Mouse (Mus musculus): Measurements from ENCODE around the gene Serhl. TPM values are rescaled to one million over a fixed set of nuclear protein-coding genes. Genes with fewer than 3 reads are reported as not detected.

The Serhl gene
- polyA plus RNA-seq, 1 experiment from 2014 or later: 68.1 TPM

DNA sequence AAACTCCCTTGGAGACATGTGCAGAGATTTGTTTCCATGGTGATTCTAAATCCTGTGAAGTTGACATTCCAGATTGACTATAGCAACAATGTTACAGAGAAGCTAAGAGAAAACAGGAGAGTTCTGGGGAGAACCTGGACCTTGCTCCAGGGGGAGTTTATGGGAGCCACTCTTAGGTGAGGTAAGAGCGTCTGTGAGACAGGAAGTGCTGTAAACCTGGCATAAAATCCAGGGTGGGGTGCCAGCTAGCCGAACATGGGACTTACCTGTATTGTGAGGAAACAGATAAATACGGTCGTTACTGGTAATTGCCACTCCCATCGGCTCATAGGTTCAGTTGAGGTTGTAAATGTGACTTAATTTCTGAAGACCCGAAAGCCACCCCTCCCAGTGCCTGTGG lies 17.1 kb downstream of the Serhl start:
- Histone ChIP-seq H3K27ac (replicated peaks) (no peak overlapping the region), H3K4me1 (no peaks in the 10 kb centered on the region), H3K4me2 (replicated peaks) (no peak overlapping the region), H3K9me3 (replicated peaks) (no peaks in the 10 kb centered on the region), H3K9ac (no peak overlapping the region), H3K27me3 (no peaks in the 10 kb centered on the region), H3K36me3 (peaks cover 11% of the 10 kb centered on the region; the same call in 1 of the 2 replicates), H3K4me3 (replicated peaks) (no peak overlapping the region)
- no peak for ATAC-seq (ENCODE audit: insufficient number of reproducible peaks, low FRiP score, low TSS enrichment, low read depth)
- WGBS: 69% methylated on average over 6 of the region's 6 CpGs

DNA sequence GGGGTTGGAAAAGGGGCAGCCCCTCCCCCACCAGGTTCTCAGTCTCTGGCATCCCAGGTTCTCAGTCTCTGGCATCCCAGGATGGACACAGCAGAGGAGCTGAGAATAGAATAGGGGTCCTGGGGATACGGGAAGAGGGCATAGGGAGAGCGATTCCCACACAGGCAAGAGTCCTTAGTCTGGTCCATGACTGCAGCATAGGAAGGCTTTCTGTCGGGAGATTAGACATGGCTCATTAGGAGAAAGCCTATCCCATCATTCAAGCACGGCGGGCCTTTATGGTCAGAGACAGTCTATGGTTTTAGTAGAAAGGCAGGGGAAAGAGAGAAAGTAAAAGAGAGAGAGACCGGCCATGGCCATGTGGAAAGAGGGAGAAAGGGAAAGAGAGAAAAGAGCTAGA lies 18.5 kb downstream of the Serhl start:
- H3K9ac ChIP-seq: no peak overlapping the region
- no peak overlapping the region for H3K4me2 ChIP-seq (replicated peaks)
- peaks cover 11% of the 10 kb centered on the region; the same call in 1 of the 2 replicates for H3K36me3 ChIP-seq
- no peaks in the 10 kb centered on the region for H3K27me3 ChIP-seq
- no peak overlapping the region for H3K27ac ChIP-seq (replicated peaks)
- no peak for ATAC-seq (ENCODE audit: insufficient number of reproducible peaks, low FRiP score, low TSS enrichment, low read depth)
- H3K4me3 ChIP-seq (replicated peaks): no peak overlapping the region
- 39% methylated on average over 6 of the region's 6 CpGs for WGBS
- no peaks in the 10 kb centered on the region for H3K4me1 ChIP-seq
- H3K9me3 ChIP-seq (replicated peaks): no peaks in the 10 kb centered on the region

DNA sequence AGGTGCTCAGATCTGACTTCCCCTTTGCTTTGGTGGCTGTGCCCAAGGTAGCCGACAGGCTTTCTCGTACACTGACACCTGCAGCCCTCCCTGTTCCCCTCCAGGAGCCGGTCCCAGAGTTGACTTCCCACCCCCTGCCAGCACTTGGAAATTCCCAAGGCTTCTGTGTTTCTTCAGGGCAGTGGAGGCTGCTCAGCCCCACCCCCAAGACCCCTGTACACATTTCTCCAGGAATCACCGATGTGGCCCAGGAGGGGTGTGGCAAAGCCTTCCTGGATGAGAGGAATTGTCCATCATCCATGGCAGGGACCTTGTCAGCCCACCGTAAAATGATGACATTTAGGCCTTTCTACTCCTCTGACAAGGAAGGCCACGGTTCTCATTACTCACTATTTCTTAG lies 22.0 kb downstream of the Serhl start:
- Histone ChIP-seq H3K27ac (replicated peaks) (no peak overlapping the region), H3K9ac (no peak overlapping the region), H3K4me2 (replicated peaks) (no peak overlapping the region), H3K36me3 (peaks cover 23% of the 10 kb centered on the region), H3K4me1 (peaks cover 3% of the 10 kb centered on the region), H3K9me3 (replicated peaks) (no peaks in the 10 kb centered on the region), H3K27me3 (no peaks in the 10 kb centered on the region), H3K4me3 (replicated peaks) (no peak overlapping the region)
- 63% methylated on average over 6 of the region's 6 CpGs for WGBS
- ATAC-seq (ENCODE audit: insufficient number of reproducible peaks, low FRiP score, low TSS enrichment, low read depth): no peak

DNA sequence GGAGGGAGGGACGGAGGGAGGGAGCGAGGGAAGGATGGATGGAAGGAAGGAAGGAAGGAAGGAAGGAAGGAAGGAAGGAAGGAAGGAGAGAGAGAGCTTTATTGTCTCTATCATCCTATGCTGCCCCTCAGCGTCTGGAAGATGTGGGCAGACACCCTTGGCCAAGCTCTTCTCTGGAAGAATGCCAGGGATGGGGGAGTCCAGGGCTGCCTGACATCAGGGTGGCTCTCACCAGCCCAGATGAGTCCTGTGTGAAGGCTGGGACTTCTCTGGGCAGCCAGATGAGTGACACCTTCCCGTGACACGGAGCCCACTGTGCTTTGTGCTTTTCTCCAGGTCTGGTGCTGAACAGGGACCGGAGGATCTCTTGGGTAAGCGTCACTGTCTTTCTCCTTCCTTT lies 22.6 kb downstream of the Serhl start:
- Histone ChIP-seq H3K4me2 (replicated peaks) (no peak overlapping the region), H3K27me3 (no peaks in the 10 kb centered on the region), H3K4me1 (peaks cover 3% of the 10 kb centered on the region), H3K36me3 (peaks cover 28% of the 10 kb centered on the region), H3K9me3 (replicated peaks) (no peaks in the 10 kb centered on the region), H3K4me3 (replicated peaks) (no peak overlapping the region), H3K27ac (replicated peaks) (no peak overlapping the region), H3K9ac (no peak overlapping the region)
- no peak for ATAC-seq (ENCODE audit: insufficient number of reproducible peaks, low FRiP score, low TSS enrichment, low read depth)
- WGBS: 90% methylated on average over 7 of the region's 7 CpGs

DNA sequence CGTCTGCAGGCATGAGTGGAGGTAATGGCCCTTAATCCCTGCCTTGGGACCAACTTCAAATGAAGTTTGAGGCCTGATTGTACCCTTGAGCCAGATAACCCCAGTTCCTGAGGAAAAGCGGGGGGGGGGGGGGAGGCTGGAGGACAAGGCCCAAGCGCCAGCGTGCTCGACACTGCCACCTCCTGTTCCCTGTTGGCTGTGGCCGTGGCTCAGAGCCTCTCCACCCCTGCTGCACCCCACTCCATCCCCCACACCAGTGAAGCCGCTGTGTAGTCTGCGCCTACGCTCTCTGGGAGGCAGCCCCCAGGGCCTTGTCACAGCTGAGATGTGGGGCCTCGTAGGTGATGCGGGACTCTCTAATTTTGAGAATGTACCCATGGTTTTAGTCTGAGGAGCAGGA lies 23.6 kb downstream of the Serhl start:
- peaks cover 39% of the 10 kb centered on the region for H3K36me3 ChIP-seq
- peak; percentile 27; the same call in 1 of the 2 replicates for ATAC-seq (ENCODE audit: insufficient number of reproducible peaks, low FRiP score, low TSS enrichment, low read depth)
- H3K4me3 ChIP-seq (replicated peaks): no peak overlapping the region
- H3K27ac ChIP-seq (replicated peaks): no peak overlapping the region
- 8% methylated on average over 11 of the region's 11 CpGs for WGBS
- no peak overlapping the region for H3K9ac ChIP-seq
- H3K9me3 ChIP-seq (replicated peaks): no peaks in the 10 kb centered on the region
- H3K4me1 ChIP-seq: peaks cover 3% of the 10 kb centered on the region
- H3K27me3 ChIP-seq: no peaks in the 10 kb centered on the region
- no peak overlapping the region for H3K4me2 ChIP-seq (replicated peaks)

DNA sequence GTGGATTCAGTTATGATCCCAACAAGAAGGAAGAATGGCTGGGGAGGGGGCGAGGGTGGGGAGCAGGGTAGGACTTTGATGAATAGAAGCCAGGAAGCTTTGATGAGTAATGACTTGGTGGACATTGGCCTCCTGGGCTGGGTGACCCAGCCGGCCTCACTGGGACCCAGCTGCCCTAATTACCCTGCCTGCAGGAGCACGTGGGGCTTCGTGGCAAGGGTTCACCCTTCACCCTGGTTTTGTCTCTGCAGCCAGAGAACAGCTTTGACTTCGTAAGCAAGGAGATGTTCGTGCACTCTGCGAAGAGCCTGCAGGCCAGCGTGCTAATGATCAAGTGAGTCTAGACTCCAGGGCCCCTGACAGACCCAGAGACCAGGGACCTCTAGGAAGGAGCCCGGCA lies 24.8 kb downstream of the Serhl start:
- H3K9ac ChIP-seq: no peak overlapping the region
- WGBS: 83% methylated on average over 9 of the region's 9 CpGs
- peaks cover 48% of the 10 kb centered on the region for H3K36me3 ChIP-seq

DNA sequence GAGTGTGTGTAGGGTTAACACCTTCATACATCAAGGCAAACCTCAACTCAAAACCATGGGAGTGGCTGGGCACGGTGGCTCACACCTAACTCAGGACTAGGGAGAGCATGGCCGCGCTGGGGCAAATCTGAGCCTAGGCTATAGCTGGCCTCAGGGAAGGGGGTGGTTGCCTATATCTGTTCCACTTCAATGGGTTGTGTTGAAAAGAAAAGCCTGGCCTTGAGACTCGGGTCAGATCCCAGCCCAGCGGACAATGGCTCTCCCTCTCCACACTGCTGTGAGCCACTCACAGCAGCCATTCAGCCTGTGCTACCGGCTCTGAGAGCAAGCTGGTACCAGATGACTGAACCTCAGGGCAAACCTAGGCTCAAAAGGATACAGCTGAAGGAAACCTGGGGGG lies 25.8 kb downstream of the Serhl start:
- WGBS: 75% methylated on average over 6 of the region's 6 CpGs

More for the DNA sequence above, 24.8 kb downstream of the Serhl start:
- H3K4me1 ChIP-seq: peaks cover 6% of the 10 kb centered on the region
- H3K27ac ChIP-seq (replicated peaks): no peak overlapping the region
- H3K9me3 ChIP-seq (replicated peaks): no peaks in the 10 kb centered on the region
- no peaks in the 10 kb centered on the region for H3K27me3 ChIP-seq
- H3K4me3 ChIP-seq (replicated peaks): no peak overlapping the region
- no peak overlapping the region for H3K4me2 ChIP-seq (replicated peaks)
- no peak for ATAC-seq (ENCODE audit: insufficient number of reproducible peaks, low FRiP score, low TSS enrichment, low read depth)

DNA sequence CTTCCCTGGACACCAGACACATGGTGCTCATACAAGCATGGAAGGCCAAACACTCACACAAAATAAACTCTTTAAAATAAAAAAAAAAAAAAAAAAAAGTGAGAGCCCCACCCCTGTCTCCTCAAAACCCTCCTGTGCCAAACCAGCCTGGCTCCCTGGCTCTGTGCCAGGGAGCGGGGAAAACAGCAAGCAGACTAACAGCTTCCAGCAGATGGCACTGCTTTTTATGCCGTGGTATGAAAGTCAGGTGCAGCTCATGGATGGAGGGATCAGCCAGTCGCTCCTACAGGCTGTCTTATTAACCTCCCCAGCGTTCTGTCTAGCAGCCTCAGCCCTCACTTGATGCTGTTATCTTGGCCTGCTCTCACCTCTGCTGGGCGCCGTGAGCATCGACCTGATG lies 29.1 kb downstream of the Serhl start:
- H3K27ac ChIP-seq (replicated peaks): no peak overlapping the region
- ATAC-seq (ENCODE audit: insufficient number of reproducible peaks, low FRiP score, low TSS enrichment, low read depth): no peak
- H3K4me1 ChIP-seq: peaks cover 13% of the 10 kb centered on the region
- peaks cover 50% of the 10 kb centered on the region for H3K36me3 ChIP-seq
- H3K4me2 ChIP-seq (replicated peaks): no peak overlapping the region
- H3K4me3 ChIP-seq (replicated peaks): no peak overlapping the region
- 55% methylated on average over 7 of the region's 7 CpGs for WGBS
- H3K9ac ChIP-seq: no peak overlapping the region
- no peaks in the 10 kb centered on the region for H3K27me3 ChIP-seq
- no peaks in the 10 kb centered on the region for H3K9me3 ChIP-seq (replicated peaks)

More for the DNA sequence above, 25.8 kb downstream of the Serhl start:
- Histone ChIP-seq H3K27me3 (no peaks in the 10 kb centered on the region), H3K4me2 (replicated peaks) (no peak overlapping the region), H3K4me1 (peaks cover 6% of the 10 kb centered on the region), H3K9ac (no peak overlapping the region), H3K4me3 (replicated peaks) (no peak overlapping the region), H3K27ac (replicated peaks) (no peak overlapping the region), H3K9me3 (replicated peaks) (no peaks in the 10 kb centered on the region), H3K36me3 (peaks cover 50% of the 10 kb centered on the region)
- no peak for ATAC-seq (ENCODE audit: insufficient number of reproducible peaks, low FRiP score, low TSS enrichment, low read depth)

DNA sequence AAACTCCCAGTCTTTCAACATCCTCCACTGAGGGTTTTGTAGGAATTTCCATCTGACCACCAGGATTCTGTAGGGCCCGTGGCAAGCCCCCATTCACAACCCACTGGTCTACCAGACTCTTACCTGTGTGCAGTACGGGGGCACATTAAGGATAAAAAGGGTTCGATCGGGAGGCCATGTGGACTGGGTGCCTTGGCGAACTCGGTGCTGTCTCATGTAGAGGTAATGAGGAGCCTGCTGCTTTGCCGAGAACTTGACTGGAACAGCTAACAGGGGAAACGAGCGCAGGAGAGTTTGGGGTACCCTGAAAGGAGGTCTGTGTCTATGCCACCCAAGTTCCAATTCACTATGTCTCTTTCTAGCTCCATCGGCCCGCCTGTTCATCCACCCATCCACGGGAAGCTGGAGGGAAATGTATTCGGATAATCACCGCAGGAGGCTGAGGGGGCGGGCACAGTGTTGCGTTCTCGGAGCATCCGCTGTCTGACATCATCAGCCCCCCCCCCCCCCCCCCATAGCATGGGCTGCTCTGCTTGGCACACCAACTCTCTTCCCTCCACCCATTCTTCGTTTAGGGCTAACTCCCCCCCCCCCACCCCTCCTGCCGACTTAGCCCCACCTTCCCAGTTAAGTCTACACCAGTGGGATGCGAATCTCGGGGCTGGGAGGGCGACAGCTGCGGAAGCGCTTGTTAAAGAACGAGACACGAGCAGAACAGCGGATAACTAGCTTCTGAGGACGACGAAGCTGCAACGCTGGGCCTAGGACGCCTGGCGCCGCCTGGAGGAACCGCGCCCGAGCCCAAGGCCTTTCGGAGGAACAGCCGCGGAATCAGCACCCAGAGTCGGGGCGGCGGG lies 32.6 kb downstream of the Serhl start:
- 1% methylated on average over 43 of the region's 43 CpGs for WGBS
- peak; percentile 29 for ATAC-seq (ENCODE audit: insufficient number of reproducible peaks, low FRiP score, low TSS enrichment, low read depth)
- peak overlapping the region; percentile 93 for H3K4me3 ChIP-seq (replicated peaks)
- H3K27ac ChIP-seq (replicated peaks): peak overlapping the region; percentile 91
- peaks cover 41% of the 10 kb centered on the region for H3K36me3 ChIP-seq
- H3K4me1 ChIP-seq: peaks cover 13% of the 10 kb centered on the region
- H3K27me3 ChIP-seq: no peaks in the 10 kb centered on the region
- H3K9ac ChIP-seq: peak overlapping the region; percentile 65
- H3K9me3 ChIP-seq (replicated peaks): no peaks in the 10 kb centered on the region
- H3K4me2 ChIP-seq (replicated peaks): peak overlapping the region; percentile 64

DNA sequence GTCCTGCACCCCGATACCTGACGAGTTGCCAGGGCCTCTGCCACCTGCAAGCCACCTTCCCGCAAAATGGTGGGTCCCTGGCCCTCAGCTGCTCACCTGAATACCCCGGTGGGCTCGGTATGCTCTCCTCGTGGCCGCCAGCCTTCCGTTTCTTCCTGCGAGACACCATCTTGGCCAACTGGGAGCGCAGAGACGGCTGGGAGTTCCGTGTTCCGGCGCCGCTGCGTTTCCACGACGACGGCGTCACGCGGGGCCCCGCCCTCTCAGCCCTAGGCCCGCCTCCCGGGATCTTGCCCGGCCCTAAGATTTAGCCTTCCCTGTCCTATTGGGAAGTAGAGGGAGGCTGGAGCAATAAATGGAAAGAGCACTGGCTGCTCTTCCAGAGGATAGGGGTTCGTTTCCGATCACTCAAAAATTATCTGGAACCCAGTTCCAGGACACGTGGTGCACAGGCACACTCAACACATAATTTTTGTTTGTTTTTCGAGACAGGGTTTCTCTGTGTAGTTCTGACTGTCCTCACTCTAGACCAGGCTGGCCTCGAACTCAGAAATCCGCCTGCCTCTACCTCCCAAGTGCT lies 33.4 kb downstream of the Serhl start, which contains the start of gene Rrp7a:
Gene Rrp7a (minus strand): TSS at position 236 of the 580 bp plus-strand sequence.
- ATAC-seq (ENCODE audit: insufficient number of reproducible peaks, low FRiP score, low TSS enrichment, low read depth): peak; percentile 86
- Histone ChIP-seq H3K27me3 (no peaks in the 10 kb centered on the region), H3K4me3 (replicated peaks) (peak within 1 kb of the TSS; percentile 93), H3K27ac (replicated peaks) (peak within 1 kb of the TSS; percentile 91), H3K9me3 (replicated peaks) (no peaks in the 10 kb centered on the region), H3K4me2 (replicated peaks) (peak within 1 kb of the TSS; percentile 64), H3K4me1 (peaks cover 13% of the 10 kb centered on the region), H3K9ac (peak within 1 kb of the TSS; percentile 65), H3K36me3 (peaks cover 40% of the 10 kb centered on the region)
- WGBS: 8% methylated on average over 32 of the region's 32 CpGs

DNA sequence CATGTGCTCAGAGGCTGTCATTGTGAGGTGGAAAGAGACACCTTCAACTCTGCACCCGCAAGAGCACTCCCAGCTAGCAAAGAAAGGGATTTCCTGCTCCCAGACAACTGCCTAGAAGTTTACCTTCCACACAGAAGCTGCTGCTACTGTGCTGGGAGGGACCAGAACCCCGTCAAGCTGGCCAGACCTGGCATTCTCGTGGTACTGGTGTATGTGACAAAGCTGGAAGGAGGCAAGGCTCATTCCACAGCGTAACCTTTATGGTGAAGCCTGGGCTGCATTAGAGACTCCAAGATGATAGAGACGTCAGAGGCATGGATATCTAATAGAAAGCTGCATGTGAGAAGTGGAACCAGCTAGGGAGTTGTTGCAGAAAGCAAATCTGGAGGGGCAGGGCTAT lies 35.3 kb downstream of the Serhl start:
- Histone ChIP-seq H3K27ac (replicated peaks) (0 out of 2 replicates have a peak overlapping the region, but pooled peaks have one; percentile 0), H3K27me3 (no peaks in the 10 kb centered on the region), H3K4me2 (replicated peaks) (no peak overlapping the region), H3K9ac (no peak overlapping the region), H3K9me3 (replicated peaks) (no peaks in the 10 kb centered on the region), H3K4me1 (peaks cover 10% of the 10 kb centered on the region), H3K36me3 (peaks cover 42% of the 10 kb centered on the region), H3K4me3 (replicated peaks) (no peak overlapping the region)
- 57% methylated on average over 5 of the region's 5 CpGs for WGBS
- ATAC-seq (ENCODE audit: insufficient number of reproducible peaks, low FRiP score, low TSS enrichment, low read depth): no peak

Data from embryonic facial prominence, embryonic 15.5 days (tissue).